Mouse (Mus musculus): ENCODE measurements around the gene Ctf1. TPM values are rescaled to one million over a fixed set of nuclear protein-coding genes. Genes with fewer than 3 reads are reported as not detected.

The Ctf1 gene
- not detected for total RNA-seq (2023)

GRCm38 (mm10) chr7:127712461-127713385 is at the start of gene Ctf1:
Gene Ctf1, plus strand, starts transcription at chr7:127712736.

GRCm38 (mm10) chr7:127708207-127709078 is 4.1 kb upstream of the Ctf1 start, which contains the start of gene Bcl7c:
Gene Bcl7c, minus strand, starts transcription at chr7:127708933.

GRCm38 (mm10) chr7:127732066-127732465 is 19.5 kb downstream of the Ctf1 start, which contains the start of gene Ctf2:
Gene Ctf2, minus strand, starts transcription at chr7:127732166.

GRCm38 (mm10) chr7:127744366-127745045 is 32.0 kb downstream of the Ctf1 start, which contains the start of gene Fbxl19:
Gene Fbxl19, plus strand, starts transcription at chr7:127744543.

Other genes starting within 250 kb of the Ctf1 start
- gene Fbrs, start 233.5 kb upstream of the Ctf1 start, total RNA-seq (2023): 100 to 1,000 TPM; 244 to 257 TPM
- 10 to 100 TPM; 74.2 to 78.1 TPM for gene Srcap, start 200.8 kb upstream of the Ctf1 start, total RNA-seq (2023)
- gene Gm42715, start 193.2 kb upstream of the Ctf1 start, total RNA-seq (2023): 10 to 100 TPM; 20.3 to 21.7 TPM
- gene Tmem265, start 151.3 kb upstream of the Ctf1 start, total RNA-seq (2023): not detected
- 100 to 1,000 TPM; 104 to 116 TPM for gene Phkg2, start 139.4 kb upstream of the Ctf1 start, total RNA-seq (2023)
- gene Ccdc189, start 124.1 kb upstream of the Ctf1 start, total RNA-seq (2023): 10 to 100 TPM; 16.7 to 19.2 TPM
- gene Rnf40, start 124.0 kb upstream of the Ctf1 start, total RNA-seq (2023): 100 to 1,000 TPM; 158 to 167 TPM
- 1 to 10 TPM; 2.3 to 5.2 TPM for gene Zfp629, start 96.9 kb upstream of the Ctf1 start, total RNA-seq (2023)
- 10 to 100 TPM; 34.8 to 46.5 TPM for gene Bcl7c, start 3.8 kb upstream of the Ctf1 start, total RNA-seq (2023)
- not detected for gene Ctf2, start 19.4 kb downstream of the Ctf1 start, total RNA-seq (2023)
- gene Fbxl19, start 31.8 kb downstream of the Ctf1 start, total RNA-seq (2023): 1 to 10 TPM; 6.0 to 7.0 TPM
- 10 to 100 TPM; 27.2 to 29.1 TPM for gene Orai3, start 57.1 kb downstream of the Ctf1 start, total RNA-seq (2023)
- 10 to 100 TPM; 30.9 to 31.9 TPM for gene Setd1a, start 63.9 kb downstream of the Ctf1 start, total RNA-seq (2023)
- gene Gm49388, start 72.9 kb downstream of the Ctf1 start, total RNA-seq (2023): under 1 TPM in 1 of 2 experiments, not detected in 1; 0.84 TPM
- 10 to 100 TPM; 12.8 to 15.1 TPM for gene Hsd3b7, start 87.9 kb downstream of the Ctf1 start, total RNA-seq (2023)
- gene Stx4a, start 111.6 kb downstream of the Ctf1 start, total RNA-seq (2023): 10 to 100 TPM; 61.0 to 71.1 TPM
- not detected for gene Stx1b, start 111.8 kb downstream of the Ctf1 start, total RNA-seq (2023)
- gene Zfp646, start 163.5 kb downstream of the Ctf1 start, total RNA-seq (2023): 10 to 100 TPM; 39.9 to 40.2 TPM
- 1 to 10 TPM; 6.9 to 8.2 TPM for gene Zfp668, start 164.1 kb downstream of the Ctf1 start, total RNA-seq (2023)
- gene Prss53, start 178.2 kb downstream of the Ctf1 start, total RNA-seq (2023): not detected
- gene Gm21974, start 182.7 kb downstream of the Ctf1 start, total RNA-seq (2023): not detected
- 10 to 100 TPM in 1 of 2 experiments, 1 to 10 TPM in 1; 8.9 to 10.6 TPM for gene Vkorc1, start 182.9 kb downstream of the Ctf1 start, total RNA-seq (2023)
- 10 to 100 TPM; 33.7 to 34.8 TPM for gene Bckdk, start 191.3 kb downstream of the Ctf1 start, total RNA-seq (2023)
- 10 to 100 TPM; 16.9 to 19.3 TPM for gene Kat8, start 199.8 kb downstream of the Ctf1 start, total RNA-seq (2023)
- gene Prss8, start 217.4 kb downstream of the Ctf1 start, total RNA-seq (2023): not detected
- 1 to 10 TPM in 1 of 2 experiments, under 1 TPM in 1; 0.73 to 2.2 TPM for gene Prss36, start 234.0 kb downstream of the Ctf1 start, total RNA-seq (2023)

All from neutrophil, adult 59 days (primary cell).